Mouse (Mus musculus): Measurements from ENCODE around the gene Psd.

DNA sequence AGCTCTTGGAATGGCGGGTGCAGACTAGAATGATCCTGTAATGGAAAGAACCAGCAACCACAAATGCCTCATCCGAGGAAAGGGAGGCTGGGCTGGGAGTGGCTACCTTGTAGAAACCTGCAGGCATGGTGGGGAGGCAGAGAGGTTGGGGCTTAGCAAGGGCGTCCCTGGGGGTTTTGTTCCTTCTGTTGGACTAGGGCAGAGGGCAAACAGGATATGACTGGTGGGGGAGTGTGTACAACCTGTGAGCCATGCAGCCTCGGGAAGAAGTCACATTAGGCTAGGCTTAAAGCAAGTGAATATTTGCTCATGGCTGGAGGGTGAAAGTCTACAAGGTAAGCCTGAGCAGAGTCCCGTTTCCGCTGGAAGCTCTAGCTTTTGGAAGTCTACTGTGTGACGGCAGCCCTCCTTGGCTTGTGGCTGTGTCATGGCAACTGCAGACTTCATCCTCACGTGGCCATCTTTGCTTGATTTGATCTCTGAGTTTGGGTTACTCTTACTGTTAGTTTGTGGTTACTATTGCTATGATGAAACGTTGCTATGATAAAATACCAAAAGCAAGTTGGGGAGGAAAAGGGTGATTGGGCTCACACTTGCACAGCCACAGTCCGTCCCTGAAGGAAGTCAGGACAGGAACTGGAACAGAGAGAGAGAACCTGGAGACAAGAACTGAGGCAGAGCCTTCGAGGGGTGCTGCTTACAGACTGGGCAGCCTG lies 36.5 kb upstream of the Psd start:
- no peak for TF ChIP-seq POLR2A (IDR thresholded peaks at IDR 0.05; ENCODE audit: control insufficient read depth, extremely low read depth, insufficient read depth, low read length, poor library complexity)
- TF ChIP-seq CTCF (IDR thresholded peaks at IDR 0.05; ENCODE audit: borderline replicate concordance, control insufficient read depth, extremely low read depth, insufficient read depth, low read length, poor library complexity), result no peak
